17 mouse cellular contexts compared by ENCODE assay signal in genomic region chr11:55712350-55712749, GRCm38 (mm10).
DNase-seq lines count a peak whose midpoint lies in the region; ATAC-seq and TF ChIP-seq lines count a peak whose summit lies in the region.
"Had no signal": no experiment of that assay in that cellular context is flagged by ENCODE, and none has a peak within 500 bp of the region (broad histone marks: within the 10 kb centered on the region; RNA-seq: fewer than 3 reads in every experiment).

No protein-coding gene starts in this region.

- H3K4me3 ChIP-seq in kidney, adult 2 months (ENCODE audit: insufficient read depth, low read depth, low read length), result no peak overlapping the region
- no peak overlapping the region for H3K4me3 ChIP-seq in kidney, embryonic 15.5 days (replicated peaks)
- H3K4me3 ChIP-seq: embryonic facial prominence, embryonic 15.5 days; gastrocnemius, adult 2 months; heart, embryonic 13.5 days; hindbrain, embryonic 13.5 days; limb, embryonic 10.5 days; midbrain, embryonic 13.5 days; stomach, embryonic 15.5 days had no signal

- no peaks in the 10 kb centered on the region for H3K4me1 ChIP-seq in kidney, adult 2 months (ENCODE audit: control insufficient read depth, insufficient read depth, low read length)
- H3K4me1 ChIP-seq in kidney, embryonic 15.5 days, result no peaks in the 10 kb centered on the region
- H3K4me1 ChIP-seq: embryonic facial prominence, embryonic 15.5 days; heart, embryonic 13.5 days; hindbrain, embryonic 13.5 days; limb, embryonic 10.5 days; midbrain, embryonic 13.5 days; stomach, embryonic 15.5 days had no signal

- no peaks in the 10 kb centered on the region for H3K9me3 ChIP-seq in kidney, embryonic 15.5 days (replicated peaks)
- H3K9me3 ChIP-seq: embryonic facial prominence, embryonic 15.5 days; heart, embryonic 13.5 days; hindbrain, embryonic 13.5 days; limb, embryonic 10.5 days; midbrain, embryonic 13.5 days; stomach, embryonic 15.5 days had no signal

- WGBS in kidney, adult 2 months, result 73% methylated on average over 1 of the region's 1 CpGs
- WGBS in kidney, embryonic 15.5 days, result 92% methylated on average over 1 of the region's 1 CpGs

- no peak overlapping the region for H3K9ac ChIP-seq in kidney, embryonic 15.5 days
- H3K9ac ChIP-seq: embryonic facial prominence, embryonic 15.5 days; heart, embryonic 13.5 days; hindbrain, embryonic 13.5 days; midbrain, embryonic 13.5 days; stomach, embryonic 15.5 days had no signal

- TF ChIP-seq CTCF in kidney, adult 2 months (conservative IDR thresholded peaks at IDR 0.05; ENCODE audit: insufficient read depth, insufficient read length, low read depth, low read length), result no peak

- no peak for ATAC-seq in kidney, embryonic 15.5 days (replicated peaks; ENCODE audit: low FRiP score)
- ATAC-seq: forebrain, embryonic 14.5 days; midbrain, embryonic 13.5 days had no signal

- H3K27me3 ChIP-seq in kidney, adult 2 months (replicated peaks; ENCODE audit: control insufficient read depth, insufficient read depth, low read length), result no peaks in the 10 kb centered on the region
- H3K27me3 ChIP-seq in kidney, embryonic 15.5 days, result no peaks in the 10 kb centered on the region
- H3K27me3 ChIP-seq: embryonic facial prominence, embryonic 15.5 days; heart, embryonic 13.5 days; hindbrain, embryonic 13.5 days; midbrain, embryonic 13.5 days; stomach, embryonic 15.5 days had no signal

- no peak for TF ChIP-seq POLR2A in kidney, adult 2 months (IDR thresholded peaks at IDR 0.05; ENCODE audit: low read depth, low read length)

- H3K4me2 ChIP-seq in kidney, embryonic 15.5 days, result no peak overlapping the region
- H3K4me2 ChIP-seq: embryonic facial prominence, embryonic 15.5 days; heart, embryonic 13.5 days; hindbrain, embryonic 13.5 days; midbrain, embryonic 13.5 days; stomach, embryonic 15.5 days had no signal

- H3K27ac ChIP-seq in kidney, adult 2 months (ENCODE audit: insufficient read depth, low read depth, low read length), result no peak overlapping the region
- H3K27ac ChIP-seq in kidney, embryonic 15.5 days, result no peak overlapping the region
- H3K27ac ChIP-seq: embryonic facial prominence, embryonic 15.5 days; gastrocnemius, adult 2 months; heart, embryonic 13.5 days; hindbrain, embryonic 13.5 days; limb, embryonic 10.5 days; macrophage; midbrain, embryonic 13.5 days; stomach, embryonic 15.5 days had no signal

- H3K36me3 ChIP-seq in kidney, adult 2 months (ENCODE audit: control insufficient read depth, insufficient read depth, low read length), result no peaks in the 10 kb centered on the region
- H3K36me3 ChIP-seq in kidney, embryonic 15.5 days, result no peaks in the 10 kb centered on the region
- H3K36me3 ChIP-seq: embryonic facial prominence, embryonic 15.5 days; heart, embryonic 13.5 days; hindbrain, embryonic 13.5 days; limb, embryonic 10.5 days; midbrain, embryonic 13.5 days; stomach, embryonic 15.5 days had no signal

- DNase-seq in kidney, adult 2 months, result peak; percentile 82
- DNase-seq in right cerebral cortex, adult 18-20 months, result peak; percentile 4
- no peak for DNase-seq in right cerebral cortex, postnatal 10 days (ENCODE audit: low spot score in 2 of 2)
- peak; percentile 88 for DNase-seq in cerebellum, adult 9-11 months
- no peak for DNase-seq in lung, adult 18-20 months
- no peak for DNase-seq in ovary, postnatal 14 days (ENCODE audit: low spot score)
- DNase-seq: gastrocnemius, adult 2 months; thymus, postnatal 14 days had no signal

Comparison
In these comparisons a context has a peak if more than half of its experiments do, and no peak if none do; other contexts are left out.
1. DNase-seq: peak in kidney, adult 2 months (single experiment), right cerebral cortex, adult 18-20 months (single experiment) and cerebellum, adult 9-11 months (single experiment); none in right cerebral cortex, postnatal 10 days (0 of 2), lung, adult 18-20 months (0 of 2) and ovary, postnatal 14 days (single experiment).